Comparison of ENCODE assay signal across 18 mouse cellular contexts in genomic region chr2:71231951-71232350, GRCm38 (mm10).
"Had no signal": no experiment of that assay in that cellular context is flagged by ENCODE, and none has a peak within 500 bp of the region (broad histone marks: within the 10 kb centered on the region; RNA-seq: fewer than 3 reads in every experiment).

No protein-coding gene starts in this region.

- H3K4me3 ChIP-seq: liver, embryonic 15.5 days; lung, embryonic 15.5 days; midbrain, embryonic 10.5 days; midbrain, embryonic 12.5 days; neural tube, embryonic 13.5 days; neural tube, embryonic 15.5 days; stomach, embryonic 15.5 days had no signal

- H3K4me1 ChIP-seq: lung, embryonic 15.5 days; midbrain, embryonic 10.5 days; midbrain, embryonic 12.5 days; neural tube, embryonic 13.5 days; neural tube, embryonic 15.5 days; stomach, embryonic 15.5 days had no signal

- H3K27ac ChIP-seq: liver, embryonic 15.5 days; lung, embryonic 15.5 days; midbrain, embryonic 10.5 days; midbrain, embryonic 12.5 days; neural tube, embryonic 13.5 days; neural tube, embryonic 15.5 days; stomach, embryonic 15.5 days; stomach, postnatal 0 days had no signal

- ATAC-seq: liver, postnatal 0 days; lung, postnatal 0 days had no signal

- DNase-seq: liver, postnatal 0 days; lung, adult 2 months; lung, postnatal 14 days; lung, postnatal 36 days; midbrain, embryonic 14.5 days; right cerebral cortex, postnatal 14 days; thymus, adult 2 months; thymus, postnatal 25 days; thymus, postnatal 4 days had no signal

- H3K9ac ChIP-seq: liver, embryonic 15.5 days; liver, postnatal 0 days; lung, embryonic 15.5 days; midbrain, embryonic 12.5 days; neural tube, embryonic 13.5 days; neural tube, embryonic 15.5 days; stomach, embryonic 15.5 days had no signal

- H3K27me3 ChIP-seq: liver, embryonic 15.5 days; lung, embryonic 15.5 days; midbrain, embryonic 12.5 days; neural tube, embryonic 13.5 days; neural tube, embryonic 15.5 days; stomach, embryonic 15.5 days had no signal

- H3K9me3 ChIP-seq: liver, embryonic 15.5 days; lung, embryonic 15.5 days; midbrain, embryonic 10.5 days; midbrain, embryonic 12.5 days; neural tube, embryonic 13.5 days; neural tube, embryonic 15.5 days; stomach, embryonic 15.5 days had no signal
